Mouse (Mus musculus) erythroblast, embryonic 14.5 days (primary cell): ENCODE data around the gene Usp40.

Experiments
- GATA1 ChIP-seq: IDR thresholded peaks from 2 replicates; pipeline ENCODE4 v1.6.1; 2012; ENCODE audit warnings: low read length, inconsistent platforms, mixed read lengths
- TAL1 ChIP-seq: IDR thresholded peaks from 3 replicates; pipeline ENCODE4 v1.6.1; 2012; ENCODE audit warnings: low read length, inconsistent platforms, mixed read lengths

- TF ChIP-seq GATA1 (no peak), TAL1 (no peak)
Observed at GRCm38 (mm10) chr1:87920056-87920614, 88.2 kb downstream of the Usp40 start.
